Mouse (Mus musculus) kidney, adult 11 months (tissue): ENCODE data around the gene G3bp2.

Experiments used
- DNase-seq: peaks from one replicate; pipeline ENCODE4 v3.0.0; 2022

G3bp2 gene

GRCm38 (mm10) chr5:92098351-92099109, 15.0 kb upstream of the G3bp2 start:
- peak; percentile 35 for DNase-seq

GRCm38 (mm10) chr5:92097779-92098178, 14.3 kb upstream of the G3bp2 start:
- DNase-seq: no peak

- no peak for DNase-seq
Observed at GRCm38 (mm10) chr5:92096786-92097185, 13.3 kb upstream of the G3bp2 start.

GRCm38 (mm10) chr5:92094062-92094415, 10.5 kb upstream of the G3bp2 start:
- DNase-seq: no peak

- DNase-seq: no peak
Observed at GRCm38 (mm10) chr5:92093263-92094061, 9.9 kb upstream of the G3bp2 start.

GRCm38 (mm10) chr5:92087469-92087868, 4.0 kb upstream of the G3bp2 start:
- no peak for DNase-seq

GRCm38 (mm10) chr5:92085821-92086550, 2.5 kb upstream of the G3bp2 start:
- DNase-seq: no peak

- DNase-seq: no peak
Observed at GRCm38 (mm10) chr5:92085246-92085645, 1.7 kb upstream of the G3bp2 start.

- DNase-seq: peak; percentile 49
Observed at GRCm38 (mm10) chr5:92082821-92083401, 608 bp downstream of the G3bp2 start.

- DNase-seq: no peak
Observed at GRCm38 (mm10) chr5:92081326-92081725, 2.2 kb downstream of the G3bp2 start.

- DNase-seq: no peak
Observed at GRCm38 (mm10) chr5:92080400-92080799, 3.1 kb downstream of the G3bp2 start.

GRCm38 (mm10) chr5:92079304-92079703, 4.2 kb downstream of the G3bp2 start:
- DNase-seq: no peak

- DNase-seq: no peak
Observed at GRCm38 (mm10) chr5:92078751-92079150, 4.8 kb downstream of the G3bp2 start.

GRCm38 (mm10) chr5:92076273-92076672, 7.2 kb downstream of the G3bp2 start:
- DNase-seq: no peak

GRCm38 (mm10) chr5:92074061-92074460, 9.5 kb downstream of the G3bp2 start:
- no peak for DNase-seq

GRCm38 (mm10) chr5:92063192-92063591, 20.3 kb downstream of the G3bp2 start:
- DNase-seq: no peak

- no peak for DNase-seq
Observed at GRCm38 (mm10) chr5:92052866-92053265, 30.7 kb downstream of the G3bp2 start.

- DNase-seq: no peak
Observed at GRCm38 (mm10) chr5:92050419-92050818, 33.1 kb downstream of the G3bp2 start.

- no peak for DNase-seq
Observed at GRCm38 (mm10) chr5:92043783-92044182, 39.7 kb downstream of the G3bp2 start, which contains the start of gene Cdkl2. Gene Cdkl2 (minus strand): TSS chr5:92043883.

- peak; percentile 96 for DNase-seq
Observed at GRCm38 (mm10) chr5:92042377-92043348, 40.9 kb downstream of the G3bp2 start.

- no peak for DNase-seq
Observed at GRCm38 (mm10) chr5:92019960-92020359, 63.6 kb downstream of the G3bp2 start.

GRCm38 (mm10) chr5:92011756-92012155, 71.8 kb downstream of the G3bp2 start:
- no peak for DNase-seq
